ENCODE assay signal across 19 mouse cellular contexts in genomic region chr5:144097902-144098639, GRCm38 (mm10). TPM values are rescaled to one million over a fixed set of nuclear protein-coding genes. Genes with fewer than 3 reads are reported as not detected.
DNase-seq lines count a peak whose midpoint lies in the region; ATAC-seq and TF ChIP-seq lines count a peak whose summit lies in the region.
"Had no signal": no experiment of that assay in that cellular context is flagged by ENCODE, and none has a peak within 500 bp of the region (broad histone marks: within the 10 kb centered on the region; RNA-seq: fewer than 3 reads in every experiment).

No protein-coding gene starts in this region.

- no peak overlapping the region for H3K9ac ChIP-seq in midbrain, embryonic 15.5 days
- H3K9ac ChIP-seq: embryonic facial prominence, embryonic 13.5 days; hindbrain, embryonic 12.5 days; liver, embryonic 12.5 days; lung, embryonic 15.5 days; midbrain, embryonic 12.5 days had no signal

- H3K36me3 ChIP-seq in midbrain, embryonic 15.5 days (replicated peaks), result no peaks in the 10 kb centered on the region
- H3K36me3 ChIP-seq: embryonic facial prominence, embryonic 13.5 days; hindbrain, embryonic 12.5 days; liver, embryonic 12.5 days; lung, embryonic 15.5 days; midbrain, embryonic 12.5 days had no signal

- no peaks in the 10 kb centered on the region for H3K9me3 ChIP-seq in midbrain, embryonic 15.5 days
- H3K9me3 ChIP-seq: embryonic facial prominence, embryonic 13.5 days; hindbrain, embryonic 12.5 days; liver, embryonic 12.5 days; lung, embryonic 15.5 days; midbrain, embryonic 12.5 days had no signal

- no peak overlapping the region for H3K4me3 ChIP-seq in lung, adult 2 months (replicated peaks; ENCODE audit: extremely low read depth, low read depth, low read length)
- H3K4me3 ChIP-seq in midbrain, embryonic 15.5 days, result no peak overlapping the region
- H3K4me3 ChIP-seq: embryonic facial prominence, embryonic 13.5 days; hindbrain, embryonic 12.5 days; left cerebral cortex, adult 2 months; liver, embryonic 12.5 days; lung, embryonic 15.5 days; midbrain, embryonic 12.5 days had no signal

- ATAC-seq in midbrain, embryonic 15.5 days (replicated peaks), result no peak
- ATAC-seq: liver, embryonic 12.5 days; Patski had no signal

- no peak for TF ChIP-seq CTCF in lung, adult 2 months (IDR thresholded peaks at IDR 0.05; ENCODE audit: insufficient read depth, low read length)

- H3K27ac ChIP-seq in midbrain, embryonic 15.5 days, result no peak overlapping the region
- H3K27ac ChIP-seq: embryonic facial prominence, embryonic 13.5 days; hindbrain, embryonic 12.5 days; left cerebral cortex, adult 2 months; liver, embryonic 12.5 days; lung, embryonic 15.5 days; midbrain, embryonic 12.5 days had no signal

- DNase-seq in urinary bladder, postnatal 14 days (ENCODE audit: low spot score), result peak; percentile 65
- DNase-seq in urinary bladder, adult 2 months (ENCODE audit: low spot score), result no peak
- peak; percentile 87 to 88 for DNase-seq in kidney, adult 8-10 months
- DNase-seq in kidney, postnatal 36 days, result peak; percentile 86 to 90
- DNase-seq in ovary, postnatal 14 days (ENCODE audit: low spot score), result no peak
- DNase-seq in lung, adult 2 months, result no peak
- DNase-seq: B cell, adult 2 months; cerebellum, adult 8-10 months; gastrocnemius, postnatal 10 days; right cerebral cortex, postnatal 4 days; thymus, adult 18-20 months had no signal

- WGBS in lung, adult 2 months, result 52% methylated on average over 16 of the region's 16 CpGs
- WGBS in midbrain, embryonic 15.5 days, result 60% methylated on average over 16 of the region's 16 CpGs

- no peak overlapping the region for H3K4me2 ChIP-seq in midbrain, embryonic 15.5 days
- H3K4me2 ChIP-seq: embryonic facial prominence, embryonic 13.5 days; hindbrain, embryonic 12.5 days; liver, embryonic 12.5 days; lung, embryonic 15.5 days; midbrain, embryonic 12.5 days had no signal

- H3K4me1 ChIP-seq in lung, adult 2 months (ENCODE audit: control insufficient read depth, insufficient read depth, low read length), result 0 out of 2 replicates have a peak, but pooled peaks cover 2% of the 10 kb centered on the region
- peaks cover 12% of the 10 kb centered on the region for H3K4me1 ChIP-seq in midbrain, embryonic 15.5 days

- no peak for TF ChIP-seq POLR2A in lung, adult 2 months (IDR thresholded peaks at IDR 0.05; ENCODE audit: borderline replicate concordance, extremely low read depth, low read depth, low read length)

- H3K27me3 ChIP-seq in midbrain, embryonic 15.5 days (replicated peaks), result no peaks in the 10 kb centered on the region

RNA-seq across cellular contexts. Expression of gene Lmtk2, which starts 2.2 kb away (rescaled TPM):
- 13.7 and 15.8 TPM in 2 replicates for polyA plus RNA-seq in urinary bladder, adult 2 months (2012; rRNA removed)
- 20.1 and 24.2 TPM in 2 replicates for polyA plus RNA-seq in lung, adult 2 months (2012; rRNA removed)
- 10.1 and 10.4 TPM in 2 replicates for polyA plus RNA-seq in midbrain, embryonic 15.5 days (2015; fragmentation: Nextera tagmentation; extraction: Ambion mirVana)

Comparison
In these comparisons a context has a peak if more than half of its experiments do, and no peak if none do; other contexts are left out.
1. DNase-seq: peak in urinary bladder, postnatal 14 days (single experiment), kidney, adult 8-10 months (2 of 2) and kidney, postnatal 36 days (2 of 2); none in urinary bladder, adult 2 months (single experiment), ovary, postnatal 14 days (single experiment) and lung, adult 2 months (single experiment).